Mouse (Mus musculus): ENCODE data around the gene Agk. TPM values are rescaled to one million over a fixed set of nuclear protein-coding genes. Genes with fewer than 3 reads are reported as not detected.

Gene Agk
- 35.9 and 36.3 TPM in 2 replicates for total RNA-seq (2021)
- long read RNA-seq, experiment 1, transcript Agk-201 (16 exons, 2,531 nt) = major isoform, 62 of 87 reads
- long read RNA-seq, experiment 1, partial matches to known transcripts = 4 of 87 reads
- long read RNA-seq, experiment 1, other reads (novel, unspliced or antisense) = 20 of 87 reads
- long read RNA-seq, experiment 2, transcript Agk-201 (16 exons, 2,531 nt) = major isoform, 38 of 56 reads
- long read RNA-seq, experiment 2, partial matches to known transcripts = 17 of 56 reads
- long read RNA-seq, experiment 2, other reads (novel, unspliced or antisense) = 1 of 56 reads

- peak; percentile 88 for DNase-seq
These were observed at the start of gene Agk for GRCm38 (mm10) chr6:40324897-40325841. Gene Agk, plus strand, starts transcription at chr6:40325172.

GRCm38 (mm10) chr6:40300707-40301106 is 24.3 kb upstream of the Agk start:
- DNase-seq = no peak

- peak; percentile 73 for DNase-seq
These were observed 21.6 kb upstream of the Agk start for GRCm38 (mm10) chr6:40303379-40303778.

GRCm38 (mm10) chr6:40304972-40305371 is 20.0 kb upstream of the Agk start:
- no peak for DNase-seq

- DNase-seq = peak; percentile 23
These were observed 1.4 kb downstream of the Agk start for GRCm38 (mm10) chr6:40326341-40326740.

GRCm38 (mm10) chr6:40333497-40333896 is 8.5 kb downstream of the Agk start:
- no peak for DNase-seq

GRCm38 (mm10) chr6:40336735-40337731 is 12.1 kb downstream of the Agk start:
- no peak for DNase-seq

GRCm38 (mm10) chr6:40346959-40347771 is 22.2 kb downstream of the Agk start:
- DNase-seq = no peak

- DNase-seq = no peak
These were observed 22.8 kb downstream of the Agk start for GRCm38 (mm10) chr6:40347772-40348111.

GRCm38 (mm10) chr6:40350041-40350440 is 25.1 kb downstream of the Agk start:
- no peak for DNase-seq

- no peak for DNase-seq
These were observed 25.9 kb downstream of the Agk start for GRCm38 (mm10) chr6:40350856-40351255.

- no peak for DNase-seq
These were observed 28.4 kb downstream of the Agk start for GRCm38 (mm10) chr6:40353360-40353759.

- no peak for DNase-seq
These were observed 46.1 kb downstream of the Agk start for GRCm38 (mm10) chr6:40371031-40371430.

- DNase-seq = no peak
These were observed 55.2 kb downstream of the Agk start for GRCm38 (mm10) chr6:40380181-40380580.

- no peak for DNase-seq
These were observed 56.9 kb downstream of the Agk start for GRCm38 (mm10) chr6:40381908-40382307.

GRCm38 (mm10) chr6:40385682-40386081 is 60.7 kb downstream of the Agk start:
- no peak for DNase-seq

- no peak for DNase-seq
These were observed 63.7 kb downstream of the Agk start for GRCm38 (mm10) chr6:40388660-40389059.

- DNase-seq = no peak
These were observed 66.0 kb downstream of the Agk start for GRCm38 (mm10) chr6:40390975-40391374.

- peak; percentile 79 for DNase-seq
These were observed 68.2 kb downstream of the Agk start for GRCm38 (mm10) chr6:40393213-40393612.

GRCm38 (mm10) chr6:40402031-40402430 is 77.1 kb downstream of the Agk start:
- no peak for DNase-seq

GRCm38 (mm10) chr6:40403640-40404285 is 78.8 kb downstream of the Agk start:
- no peak for DNase-seq
